Mouse (Mus musculus): ENCODE results near the gene Nhsl1. TPM values are rescaled to one million over a fixed set of nuclear protein-coding genes. Genes with fewer than 3 reads are reported as not detected.
A peak's percentile ranks its signal among the peaks of the same experiment; 100 is the strongest.

Gene Nhsl1
- polyA plus RNA-seq, 1 experiment from 2014 or later = 12.9 TPM

- H3K4me1 ChIP-seq = peaks cover 42% of the 10 kb centered on the region
- no peaks in the 10 kb centered on the region for H3K27me3 ChIP-seq (replicated peaks)
- peak overlapping the region; percentile 60 for H3K27ac ChIP-seq
Observed at GRCm38 (mm10) chr10:18408128-18408527, 89.3 kb downstream of the Nhsl1 start.

GRCm38 (mm10) chr10:18408635-18409034, 89.8 kb downstream of the Nhsl1 start:
- no peaks in the 10 kb centered on the region for H3K9me3 ChIP-seq
- H3K9ac ChIP-seq = peak overlapping the region; percentile 65
- ATAC-seq (replicated peaks) = no peak; the same call in 1 of the 2 replicates
- H3K4me3 ChIP-seq = peak overlapping the region; percentile 63
- 8% methylated on average over 9 of the region's 9 CpGs for WGBS
- peak overlapping the region; percentile 60 for H3K27ac ChIP-seq
- peaks cover 42% of the 10 kb centered on the region for H3K4me1 ChIP-seq
- peak overlapping the region; percentile 75 for H3K4me2 ChIP-seq
- no peaks in the 10 kb centered on the region for H3K27me3 ChIP-seq (replicated peaks)
- H3K36me3 ChIP-seq (replicated peaks) = no peaks in the 10 kb centered on the region

More at GRCm38 (mm10) chr10:18408128-18408527, 89.3 kb downstream of the Nhsl1 start:
- Histone ChIP-seq H3K4me2 (peak overlapping the region; percentile 75), H3K36me3 (replicated peaks) (no peaks in the 10 kb centered on the region), H3K9me3 (no peaks in the 10 kb centered on the region), H3K4me3 (peak overlapping the region; percentile 63), H3K9ac (peak overlapping the region; percentile 65)
- 0% methylated on average over 11 of the region's 11 CpGs for WGBS
- ATAC-seq (replicated peaks) = no peak; the same call in 1 of the 2 replicates

- no peaks in the 10 kb centered on the region for H3K27me3 ChIP-seq (replicated peaks)
- peak overlapping the region; percentile 65 for H3K9ac ChIP-seq
- H3K4me3 ChIP-seq = peak overlapping the region; percentile 63
- WGBS = 6% methylated on average over 2 of the region's 2 CpGs
- no peaks in the 10 kb centered on the region for H3K9me3 ChIP-seq
- H3K36me3 ChIP-seq (replicated peaks) = no peaks in the 10 kb centered on the region
- no peak; the same call in 1 of the 2 replicates for ATAC-seq (replicated peaks)
- peaks cover 42% of the 10 kb centered on the region for H3K4me1 ChIP-seq
- H3K27ac ChIP-seq = peak overlapping the region; percentile 60
- H3K4me2 ChIP-seq = peak overlapping the region; percentile 75
Observed at GRCm38 (mm10) chr10:18409068-18409467, 90.3 kb downstream of the Nhsl1 start.

- WGBS = 56% methylated on average over 2 of the region's 2 CpGs
- Histone ChIP-seq H3K4me3 (no peak overlapping the region), H3K9me3 (no peaks in the 10 kb centered on the region), H3K27ac (no peak overlapping the region), H3K9ac (no peak overlapping the region), H3K4me2 (peak overlapping the region; percentile 75), H3K36me3 (replicated peaks) (no peaks in the 10 kb centered on the region), H3K27me3 (replicated peaks) (no peaks in the 10 kb centered on the region), H3K4me1 (peaks cover 42% of the 10 kb centered on the region)
- ATAC-seq (replicated peaks) = no peak
Observed at GRCm38 (mm10) chr10:18411266-18411665, 92.5 kb downstream of the Nhsl1 start.

- 89% methylated on average over 11 of the region's 11 CpGs for WGBS
- no peaks in the 10 kb centered on the region for H3K36me3 ChIP-seq (replicated peaks)
- no peak for ATAC-seq (replicated peaks)
- no peak overlapping the region for H3K4me3 ChIP-seq
- H3K4me1 ChIP-seq = peaks cover 24% of the 10 kb centered on the region
- H3K27ac ChIP-seq = no peak overlapping the region
- no peaks in the 10 kb centered on the region for H3K27me3 ChIP-seq (replicated peaks)
- H3K9ac ChIP-seq = no peak overlapping the region
- H3K4me2 ChIP-seq = no peak overlapping the region
- no peaks in the 10 kb centered on the region for H3K9me3 ChIP-seq
Observed at GRCm38 (mm10) chr10:18415946-18416345, 97.2 kb downstream of the Nhsl1 start.

GRCm38 (mm10) chr10:18418160-18418559, 99.4 kb downstream of the Nhsl1 start:
- Histone ChIP-seq H3K9ac (no peak overlapping the region), H3K4me1 (peaks cover 13% of the 10 kb centered on the region), H3K27me3 (replicated peaks) (no peaks in the 10 kb centered on the region), H3K27ac (no peak overlapping the region), H3K9me3 (no peaks in the 10 kb centered on the region), H3K4me3 (no peak overlapping the region), H3K4me2 (no peak overlapping the region), H3K36me3 (replicated peaks) (no peaks in the 10 kb centered on the region)
- 50% methylated on average over 7 of the region's 7 CpGs for WGBS
- no peak for ATAC-seq (replicated peaks)

GRCm38 (mm10) chr10:18419508-18419907, 100.7 kb downstream of the Nhsl1 start:
- no peak overlapping the region for H3K9ac ChIP-seq
- WGBS = 47% methylated on average over 10 of the region's 10 CpGs
- H3K9me3 ChIP-seq = no peaks in the 10 kb centered on the region
- H3K27ac ChIP-seq = peak overlapping the region; percentile 35; the same call in 1 of the 2 replicates
- peaks cover 13% of the 10 kb centered on the region for H3K4me1 ChIP-seq
- no peak overlapping the region for H3K4me2 ChIP-seq
- no peak for ATAC-seq (replicated peaks)
- H3K36me3 ChIP-seq (replicated peaks) = no peaks in the 10 kb centered on the region
- H3K27me3 ChIP-seq (replicated peaks) = no peaks in the 10 kb centered on the region
- no peak overlapping the region for H3K4me3 ChIP-seq

GRCm38 (mm10) chr10:18420259-18421000, 101.6 kb downstream of the Nhsl1 start:
- peaks cover 13% of the 10 kb centered on the region for H3K4me1 ChIP-seq
- H3K4me2 ChIP-seq = no peak overlapping the region
- H3K36me3 ChIP-seq (replicated peaks) = no peaks in the 10 kb centered on the region
- no peaks in the 10 kb centered on the region for H3K27me3 ChIP-seq (replicated peaks)
- H3K4me3 ChIP-seq = no peak overlapping the region
- H3K9me3 ChIP-seq = no peaks in the 10 kb centered on the region
- WGBS = 80% methylated on average over 6 of the region's 6 CpGs
- no peak overlapping the region for H3K9ac ChIP-seq
- H3K27ac ChIP-seq = no peak overlapping the region
- no peak for ATAC-seq (replicated peaks)

GRCm38 (mm10) chr10:18422968-18423367, 104.2 kb downstream of the Nhsl1 start:
- WGBS = 38% methylated on average over 3 of the region's 3 CpGs
- no peaks in the 10 kb centered on the region for H3K27me3 ChIP-seq (replicated peaks)
- no peak overlapping the region for H3K4me3 ChIP-seq
- H3K4me1 ChIP-seq = peaks cover 13% of the 10 kb centered on the region
- H3K9me3 ChIP-seq = no peaks in the 10 kb centered on the region
- H3K4me2 ChIP-seq = no peak overlapping the region
- H3K9ac ChIP-seq = no peak overlapping the region
- H3K27ac ChIP-seq = no peak overlapping the region
- no peak for ATAC-seq (replicated peaks)
- no peaks in the 10 kb centered on the region for H3K36me3 ChIP-seq (replicated peaks)

GRCm38 (mm10) chr10:18423557-18423956, 104.8 kb downstream of the Nhsl1 start:
- no peak for ATAC-seq (replicated peaks)
- Histone ChIP-seq H3K27me3 (replicated peaks) (no peaks in the 10 kb centered on the region), H3K4me1 (peaks cover 10% of the 10 kb centered on the region), H3K4me3 (no peak overlapping the region), H3K9ac (no peak overlapping the region), H3K27ac (no peak overlapping the region), H3K36me3 (replicated peaks) (no peaks in the 10 kb centered on the region), H3K4me2 (no peak overlapping the region), H3K9me3 (no peaks in the 10 kb centered on the region)
- 74% methylated on average over 9 of the region's 9 CpGs for WGBS

- no peak for ATAC-seq (replicated peaks)
- 94% methylated on average over 9 of the region's 9 CpGs for WGBS
- Histone ChIP-seq H3K27ac (no peak overlapping the region), H3K4me1 (peaks cover 11% of the 10 kb centered on the region), H3K36me3 (replicated peaks) (no peaks in the 10 kb centered on the region; the same call in 1 of the 2 replicates), H3K9me3 (no peaks in the 10 kb centered on the region), H3K4me2 (no peak overlapping the region), H3K4me3 (no peak overlapping the region), H3K27me3 (replicated peaks) (no peaks in the 10 kb centered on the region), H3K9ac (no peak overlapping the region)
Observed at GRCm38 (mm10) chr10:18427866-18428265, 109.1 kb downstream of the Nhsl1 start.

GRCm38 (mm10) chr10:18429533-18429932, 110.7 kb downstream of the Nhsl1 start:
- WGBS = 97% methylated on average over 3 of the region's 3 CpGs
- Histone ChIP-seq H3K4me2 (no peak overlapping the region), H3K9me3 (no peaks in the 10 kb centered on the region), H3K4me3 (no peak overlapping the region), H3K36me3 (replicated peaks) (no peaks in the 10 kb centered on the region; the same call in 1 of the 2 replicates), H3K4me1 (peaks cover 11% of the 10 kb centered on the region), H3K27me3 (replicated peaks) (no peaks in the 10 kb centered on the region), H3K27ac (no peak overlapping the region), H3K9ac (no peak overlapping the region)
- ATAC-seq (replicated peaks) = no peak

GRCm38 (mm10) chr10:18430141-18430540, 111.4 kb downstream of the Nhsl1 start:
- Histone ChIP-seq H3K9ac (no peak overlapping the region), H3K4me3 (no peak overlapping the region), H3K4me1 (peaks cover 11% of the 10 kb centered on the region), H3K27me3 (replicated peaks) (no peaks in the 10 kb centered on the region), H3K36me3 (replicated peaks) (no peaks in the 10 kb centered on the region; the same call in 1 of the 2 replicates), H3K9me3 (no peaks in the 10 kb centered on the region), H3K27ac (no peak overlapping the region), H3K4me2 (no peak overlapping the region)
- WGBS = 77% methylated on average over 8 of the region's 8 CpGs
- ATAC-seq (replicated peaks) = no peak

All from midbrain, embryonic 15.5 days (tissue).